Mouse (Mus musculus) NIH3T3 (cell line): ENCODE measurements around the gene Vmn1r124.
"Not testable (repeated sequence)": the region's sequence is repeated elsewhere in the genome, so short reads cannot be mapped to it uniquely, and the experiment has no call there.

ENCODE experiments used
- DNase-seq: peaks from one replicate; pipeline ENCODE4 v3.0.0-alpha.2; 2012; ENCODE audit warnings: low read depth

The Vmn1r124 gene

DNA sequence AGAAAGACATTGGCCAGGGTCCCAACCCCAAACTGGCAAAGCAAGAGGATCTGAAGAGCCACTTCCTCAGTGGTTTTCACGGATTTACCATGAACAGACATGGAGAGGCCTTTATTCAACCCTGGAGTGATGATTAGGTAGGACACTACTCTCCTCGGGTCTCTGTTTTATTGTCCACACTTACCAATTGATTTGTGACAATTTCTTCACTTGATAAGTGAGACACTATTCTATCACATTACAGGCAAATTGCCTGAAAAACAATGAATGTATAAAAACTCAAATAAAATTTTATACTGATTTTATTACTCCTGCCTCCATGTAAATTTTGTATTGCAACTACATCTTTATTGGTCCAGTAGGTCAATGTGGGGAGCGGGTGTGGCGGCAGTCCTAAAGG, at the start of gene Vmn1r124:
Gene Vmn1r124, minus strand, starts transcription at position 101 of the 400 bp plus-strand sequence.
- not testable (repeated sequence) for DNase-seq

GRCm38 (mm10) chr7:21301367-21301766, 41.0 kb upstream of the Vmn1r124 start, which contains the start of gene Vmn1r126:
Gene Vmn1r126, minus strand, starts transcription at chr7:21301467.
- DNase-seq: not testable (repeated sequence)

DNA sequence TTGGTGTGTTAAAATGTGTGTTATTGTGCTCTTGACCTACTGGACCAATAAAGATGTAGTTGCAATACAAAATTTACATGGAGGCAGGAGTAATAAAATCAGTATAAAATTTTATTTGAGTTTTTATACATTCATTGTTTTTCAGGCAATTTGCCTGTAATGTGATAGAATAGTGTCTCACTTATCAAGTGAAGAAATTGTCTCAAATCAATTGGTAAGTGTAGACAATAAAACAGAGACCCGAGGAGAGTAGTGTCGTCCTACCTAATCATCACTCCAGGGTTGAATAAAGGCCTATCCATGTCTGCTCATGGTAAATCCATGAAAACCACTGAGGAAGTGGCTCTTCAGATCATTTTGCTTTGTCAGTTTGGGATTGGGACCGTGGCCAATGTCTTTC, 11.5 kb upstream of the Vmn1r124 start, which contains the start of gene Vmn1r125:
Gene Vmn1r125, plus strand, starts transcription at position 301 of the 400 bp plus-strand sequence.
- DNase-seq: not testable (repeated sequence)
